Mouse (Mus musculus): ENCODE measurements around the gene Olfr365. TPM values are rescaled to one million over a fixed set of nuclear protein-coding genes. Genes with fewer than 3 reads are reported as not detected.

Olfr365 gene
- polyA plus RNA-seq (2014; fragmentation: Nextera tagmentation; extraction: Ambion mirVana), result not detected in 2 replicates

DNA sequence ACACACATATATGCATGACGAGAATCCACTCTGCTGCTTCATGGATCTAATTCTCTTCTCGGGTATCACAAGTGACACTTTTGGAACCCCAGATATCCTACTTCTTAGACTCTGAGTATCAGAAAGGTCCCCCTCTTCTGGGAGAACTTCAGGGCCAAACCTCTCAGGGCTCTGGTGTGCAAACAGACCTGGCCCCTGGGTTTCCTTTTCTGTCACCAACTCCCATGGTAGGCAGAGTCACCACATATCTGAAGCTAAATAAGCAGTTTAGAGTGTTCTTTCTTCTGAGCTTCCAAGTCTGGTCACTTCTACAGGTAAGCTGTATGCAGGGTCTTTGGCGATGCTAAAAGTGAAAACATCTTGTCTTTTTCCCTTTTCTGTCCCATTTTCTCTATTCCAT is at the start of gene Olfr365:
Gene Olfr365 (plus strand): TSS at position 301 of the 400 bp plus-strand sequence.
- WGBS, result 74% methylated on average over 3 of the region's 3 CpGs
- no peak within 1 kb of the TSS for H3K4me2 ChIP-seq (ENCODE audit: low read length)
- DNase-seq, result no peak
- H3K4me1 ChIP-seq (ENCODE audit: control insufficient read depth, insufficient read depth, low read length), result no peaks in the 10 kb centered on the region
- H3K36me3 ChIP-seq (ENCODE audit: control insufficient read depth, insufficient read depth, low read length), result no peaks in the 10 kb centered on the region
- H3K27me3 ChIP-seq (ENCODE audit: control insufficient read depth, insufficient read depth, low read length), result no peaks in the 10 kb centered on the region
- no peak within 1 kb of the TSS for H3K27ac ChIP-seq (replicated peaks; ENCODE audit: low read depth, low read length)
- ATAC-seq (ENCODE audit: low FRiP score, low TSS enrichment), result no peak
- H3K9ac ChIP-seq (replicated peaks; ENCODE audit: low read length), result no peak within 1 kb of the TSS
- H3K4me3 ChIP-seq (replicated peaks; ENCODE audit: low read depth, low read length), result no peak within 1 kb of the TSS
- H3K9me3 ChIP-seq (ENCODE audit: control insufficient read depth, low read length), result peaks cover 10% of the 10 kb centered on the region; the same call in 1 of the 2 replicates

- no peaks in the 10 kb centered on the region for H3K27me3 ChIP-seq (ENCODE audit: control insufficient read depth, insufficient read depth, low read length)
- no peaks in the 10 kb centered on the region for H3K4me1 ChIP-seq (ENCODE audit: control insufficient read depth, insufficient read depth, low read length)
- H3K4me3 ChIP-seq (replicated peaks; ENCODE audit: low read depth, low read length), result no peak within 1 kb of the TSS
- H3K27ac ChIP-seq (replicated peaks; ENCODE audit: low read depth, low read length), result no peak within 1 kb of the TSS
- H3K9me3 ChIP-seq (ENCODE audit: control insufficient read depth, low read length), result peaks cover 5% of the 10 kb centered on the region
- ATAC-seq (ENCODE audit: low FRiP score, low TSS enrichment), result no peak
- H3K4me2 ChIP-seq (ENCODE audit: low read length), result no peak within 1 kb of the TSS
- 85% methylated on average over 3 of the region's 3 CpGs for WGBS
- H3K36me3 ChIP-seq (ENCODE audit: control insufficient read depth, insufficient read depth, low read length), result no peaks in the 10 kb centered on the region
- H3K9ac ChIP-seq (replicated peaks; ENCODE audit: low read length), result no peak within 1 kb of the TSS
- no peak for DNase-seq
Measured at GRCm38 (mm10) chr2:37139022-37139421, 49.0 kb upstream of the Olfr365 start, which contains the start of gene Olfr364-ps1. Olfr364-ps1 (plus strand) TSS chr2:37139322.

DNA sequence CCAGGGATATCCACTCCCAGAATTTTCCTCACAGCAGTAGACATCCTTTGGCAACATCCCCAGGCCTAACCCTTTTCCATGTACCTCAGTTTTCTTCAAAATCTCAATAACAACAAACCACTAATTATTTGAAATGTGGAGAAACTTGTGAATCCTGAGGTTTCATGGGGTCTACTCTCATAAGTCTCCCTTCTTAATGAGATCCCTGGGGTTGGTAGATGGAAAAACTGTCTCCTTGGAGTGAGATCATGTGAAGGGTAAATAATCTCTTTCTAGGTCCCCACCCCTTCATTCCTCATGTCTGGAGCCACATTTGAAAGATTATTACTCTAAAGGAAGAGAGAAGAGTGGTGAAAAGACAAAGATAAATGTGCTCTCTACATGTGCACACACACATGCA is 23.3 kb downstream of the Olfr365 start, which contains the start of gene Olfr366:
Gene Olfr366 (plus strand): TSS at position 301 of the 400 bp plus-strand sequence.
- Histone ChIP-seq H3K36me3 (ENCODE audit: control insufficient read depth, insufficient read depth, low read length) (no peaks in the 10 kb centered on the region), H3K9me3 (ENCODE audit: control insufficient read depth, low read length) (peaks cover 14% of the 10 kb centered on the region; the same call in 1 of the 2 replicates), H3K4me2 (ENCODE audit: low read length) (no peak within 1 kb of the TSS), H3K9ac (replicated peaks; ENCODE audit: low read length) (no peak within 1 kb of the TSS), H3K4me3 (replicated peaks; ENCODE audit: low read depth, low read length) (no peak within 1 kb of the TSS), H3K4me1 (ENCODE audit: control insufficient read depth, insufficient read depth, low read length) (no peaks in the 10 kb centered on the region), H3K27me3 (ENCODE audit: control insufficient read depth, insufficient read depth, low read length) (no peaks in the 10 kb centered on the region), H3K27ac (replicated peaks; ENCODE audit: low read depth, low read length) (no peak within 1 kb of the TSS)
- ATAC-seq (ENCODE audit: low FRiP score, low TSS enrichment) (no peak), DNase-seq (no peak)

Other genes with a start within 250 kb of the Olfr365 start
- gene Olfr357, start 194.4 kb upstream of the Olfr365 start, polyA plus RNA-seq (2014; fragmentation: Nextera tagmentation; extraction: Ambion mirVana), result not detected in 2 replicates
- gene Olfr358, start 178.9 kb upstream of the Olfr365 start, polyA plus RNA-seq (2014; fragmentation: Nextera tagmentation; extraction: Ambion mirVana), result not detected in 2 replicates
- gene Olfr360, start 122.5 kb upstream of the Olfr365 start, polyA plus RNA-seq (2014; fragmentation: Nextera tagmentation; extraction: Ambion mirVana), result not detected in 2 replicates
- not detected in 2 replicates for gene Olfr361, start 98.9 kb upstream of the Olfr365 start, polyA plus RNA-seq (2014; fragmentation: Nextera tagmentation; extraction: Ambion mirVana)
- gene Olfr362, start 70.3 kb upstream of the Olfr365 start, polyA plus RNA-seq (2014; fragmentation: Nextera tagmentation; extraction: Ambion mirVana), result not detected in 2 replicates
- not detected in 2 replicates for gene Olfr364-ps1, start 48.9 kb upstream of the Olfr365 start, polyA plus RNA-seq (2014; fragmentation: Nextera tagmentation; extraction: Ambion mirVana)
- not detected in 2 replicates for gene Olfr366, start 23.4 kb downstream of the Olfr365 start, polyA plus RNA-seq (2014; fragmentation: Nextera tagmentation; extraction: Ambion mirVana)
- gene Olfr368, start 138.3 kb downstream of the Olfr365 start, polyA plus RNA-seq (2014; fragmentation: Nextera tagmentation; extraction: Ambion mirVana), result not detected in 2 replicates
- gene Pdcl, start 171.1 kb downstream of the Olfr365 start, polyA plus RNA-seq (2014; fragmentation: Nextera tagmentation; extraction: Ambion mirVana), result 59.2 and 77.6 TPM in 2 replicates
- gene Rc3h2, start 234.7 kb downstream of the Olfr365 start, polyA plus RNA-seq (2014; fragmentation: Nextera tagmentation; extraction: Ambion mirVana), result 29.7 and 32.3 TPM in 2 replicates

All from midbrain, embryonic 14.5 days (tissue).